Mouse (Mus musculus) forebrain, embryonic 15.5 days (tissue): ENCODE results near the gene Pros1. TPM values are rescaled to one million over a fixed set of nuclear protein-coding genes. Genes with fewer than 3 reads are reported as not detected.

Experiments used
- ATAC-seq: fragments of 200-750 bp; cut with Nextera tagmentation; replicated peaks from 2 replicates; pipeline ENCODE4 v1.8.0; 2017; ENCODE audit warnings: mild to moderate bottlenecking, moderate TSS enrichment, moderate library complexity
- H3K27ac ChIP-seq: fragments of 300-500 bp; sonication (generic); replicated peaks from 2 replicates; pipeline ENCODE4 v1.5.1; 2015; ENCODE audit warnings: mild to moderate bottlenecking, inconsistent platforms
- H3K27me3 ChIP-seq: fragments of 300-500 bp; sonication (generic); 2 replicates; pipeline ENCODE4 v1.6.1; 2015; ENCODE audit warnings: inconsistent platforms
- H3K36me3 ChIP-seq: fragments of 300-500 bp; sonication (generic); 2 replicates; pipeline ENCODE4 v1.6.1; 2015; ENCODE audit warnings: mild to moderate bottlenecking, inconsistent platforms
- H3K4me1 ChIP-seq: fragments of 300-500 bp; sonication (generic); 2 replicates; pipeline ENCODE4 v1.6.1; 2015; ENCODE audit warnings: inconsistent platforms
- H3K4me2 ChIP-seq: fragments of 300-500 bp; sonication (generic); replicated peaks from 2 replicates; pipeline ENCODE4 v1.6.1; 2015; ENCODE audit warnings: mild to moderate bottlenecking, inconsistent platforms
- H3K4me3 ChIP-seq: fragments of 300-500 bp; sonication (generic); 2 replicates; pipeline ENCODE4 v1.5.1; 2015; ENCODE audit warnings: mild to moderate bottlenecking, inconsistent platforms
- H3K9ac ChIP-seq: fragments of 300-500 bp; sonication (generic); replicated peaks from 2 replicates; pipeline ENCODE4 v1.6.1; 2015; ENCODE audit warnings: mild to moderate bottlenecking, inconsistent platforms
- H3K9me3 ChIP-seq: fragments of 300-500 bp; sonication (generic); 2 replicates; pipeline ENCODE4 v1.6.1; 2016; ENCODE audit warnings: inconsistent platforms
- WGBS: fragments of 180-500 bp; shearing (Covaris S2); methylation state at CpG from one replicate; pipeline ENCODE4 v1.1.7; 2015; ENCODE audit warnings: mixed read lengths; 5-methylcytosine and 5-hydroxymethylcytosine counted together
- polyA plus RNA-seq: library from polyadenylated mRNA; unstranded; fragments of >200 nt; fragmentation: Nextera tagmentation; extraction: Ambion mirVana; gene quantifications from 2 replicates; pipeline ENCODE4 v1.2.1, GENCODE M21; 2015

The Pros1 gene
- polyA plus RNA-seq = 7.3 and 8.5 TPM in 2 replicates

GRCm38 (mm10) chr16:62854191-62855068 lies at the start of gene Pros1:
Pros1 (plus strand) TSS chr16:62854307.
- Histone ChIP-seq H3K4me1 (peaks cover 4% of the 10 kb centered on the region; the same call in 1 of the 2 replicates), H3K4me3 (peak within 1 kb of the TSS; percentile 49), H3K27me3 (no peaks in the 10 kb centered on the region), H3K36me3 (no peaks in the 10 kb centered on the region), H3K9ac (peak within 1 kb of the TSS; percentile 60), H3K27ac (no peak within 1 kb of the TSS), H3K4me2 (peak within 1 kb of the TSS; percentile 70), H3K9me3 (no peaks in the 10 kb centered on the region)
- 5% methylated on average over 41 of the region's 42 CpGs for WGBS
- ATAC-seq = peak; percentile 94

- H3K9me3 ChIP-seq = no peaks in the 10 kb centered on the region
- no peak overlapping the region for H3K4me3 ChIP-seq
- H3K27ac ChIP-seq = no peak overlapping the region
- no peaks in the 10 kb centered on the region for H3K27me3 ChIP-seq
- peaks cover 17% of the 10 kb centered on the region for H3K36me3 ChIP-seq
- no peak overlapping the region for H3K4me2 ChIP-seq
- ATAC-seq = no peak
- no peak overlapping the region for H3K9ac ChIP-seq
- 94% methylated on average over 3 of the region's 3 CpGs for WGBS
- no peaks in the 10 kb centered on the region for H3K4me1 ChIP-seq
These were observed 49.5 kb upstream of the Pros1 start for GRCm38 (mm10) chr16:62804621-62805020.

GRCm38 (mm10) chr16:62807249-62807979 lies 46.7 kb upstream of the Pros1 start:
- no peak for ATAC-seq
- WGBS = 55% methylated on average over 8 of the region's 8 CpGs
- Histone ChIP-seq H3K36me3 (peaks cover 12% of the 10 kb centered on the region), H3K9ac (no peak overlapping the region), H3K4me3 (no peak overlapping the region), H3K4me1 (no peaks in the 10 kb centered on the region), H3K9me3 (no peaks in the 10 kb centered on the region), H3K27ac (no peak overlapping the region), H3K4me2 (no peak overlapping the region), H3K27me3 (no peaks in the 10 kb centered on the region)

- 91% methylated on average over 4 of the region's 4 CpGs for WGBS
- Histone ChIP-seq H3K27ac (no peak overlapping the region), H3K4me1 (no peaks in the 10 kb centered on the region), H3K4me2 (no peak overlapping the region), H3K9ac (no peak overlapping the region), H3K4me3 (no peak overlapping the region), H3K9me3 (no peaks in the 10 kb centered on the region), H3K36me3 (no peaks in the 10 kb centered on the region), H3K27me3 (no peaks in the 10 kb centered on the region)
- ATAC-seq = no peak
These were observed 43.3 kb upstream of the Pros1 start for GRCm38 (mm10) chr16:62810855-62811254.

GRCm38 (mm10) chr16:62813790-62814189 lies 40.3 kb upstream of the Pros1 start:
- Histone ChIP-seq H3K27me3 (no peaks in the 10 kb centered on the region), H3K9me3 (no peaks in the 10 kb centered on the region), H3K9ac (no peak overlapping the region), H3K27ac (no peak overlapping the region), H3K4me1 (no peaks in the 10 kb centered on the region), H3K4me3 (no peak overlapping the region), H3K36me3 (no peaks in the 10 kb centered on the region), H3K4me2 (no peak overlapping the region)
- ATAC-seq = no peak
- 72% methylated on average over 5 of the region's 5 CpGs for WGBS

- WGBS = 95% methylated on average over 5 of the region's 5 CpGs
- no peaks in the 10 kb centered on the region for H3K9me3 ChIP-seq
These were observed 39.6 kb upstream of the Pros1 start, which contains the start of gene Stx19 for GRCm38 (mm10) chr16:62814491-62814890. Stx19 (plus strand) TSS chr16:62814676.

GRCm38 (mm10) chr16:62822472-62822871 lies 31.6 kb upstream of the Pros1 start:
- H3K27ac ChIP-seq = no peak overlapping the region
- no peaks in the 10 kb centered on the region for H3K27me3 ChIP-seq
- no peaks in the 10 kb centered on the region for H3K36me3 ChIP-seq
- H3K4me2 ChIP-seq = no peak overlapping the region
- no peak overlapping the region for H3K4me3 ChIP-seq
- no peaks in the 10 kb centered on the region for H3K9me3 ChIP-seq
- H3K4me1 ChIP-seq = no peaks in the 10 kb centered on the region
- H3K9ac ChIP-seq = no peak overlapping the region
- 97% methylated on average over 6 of the region's 6 CpGs for WGBS
- no peak for ATAC-seq

More at GRCm38 (mm10) chr16:62814491-62814890, 39.6 kb upstream of the Pros1 start, which contains the start of gene Stx19:
- Histone ChIP-seq H3K4me1 (no peaks in the 10 kb centered on the region), H3K36me3 (no peaks in the 10 kb centered on the region), H3K27me3 (no peaks in the 10 kb centered on the region), H3K4me3 (no peak within 1 kb of the TSS), H3K4me2 (no peak within 1 kb of the TSS), H3K27ac (no peak within 1 kb of the TSS), H3K9ac (no peak within 1 kb of the TSS)
- ATAC-seq = no peak

GRCm38 (mm10) chr16:62826156-62827001 lies 27.7 kb upstream of the Pros1 start:
- 77% methylated on average over 12 of the region's 12 CpGs for WGBS
- Histone ChIP-seq H3K4me2 (no peak overlapping the region), H3K36me3 (no peaks in the 10 kb centered on the region), H3K27me3 (no peaks in the 10 kb centered on the region), H3K4me1 (no peaks in the 10 kb centered on the region), H3K9me3 (no peaks in the 10 kb centered on the region), H3K4me3 (no peak overlapping the region), H3K9ac (no peak overlapping the region), H3K27ac (no peak overlapping the region)
- ATAC-seq = peak; percentile 38; the same call in 1 of the 2 replicates

GRCm38 (mm10) chr16:62832027-62832426 lies 22.1 kb upstream of the Pros1 start:
- H3K9ac ChIP-seq = no peak overlapping the region
- 90% methylated on average over 2 of the region's 2 CpGs for WGBS
- no peak overlapping the region for H3K4me2 ChIP-seq
- ATAC-seq = no peak
- no peak overlapping the region for H3K27ac ChIP-seq
- no peaks in the 10 kb centered on the region for H3K36me3 ChIP-seq
- no peak overlapping the region for H3K4me3 ChIP-seq
- H3K27me3 ChIP-seq = no peaks in the 10 kb centered on the region
- no peaks in the 10 kb centered on the region for H3K9me3 ChIP-seq
- H3K4me1 ChIP-seq = no peaks in the 10 kb centered on the region

- Histone ChIP-seq H3K4me2 (no peak overlapping the region), H3K36me3 (no peaks in the 10 kb centered on the region), H3K27ac (no peak overlapping the region), H3K9ac (no peak overlapping the region), H3K27me3 (no peaks in the 10 kb centered on the region), H3K4me3 (no peak overlapping the region), H3K9me3 (no peaks in the 10 kb centered on the region), H3K4me1 (no peaks in the 10 kb centered on the region)
- peak; percentile 41; the same call in 1 of the 2 replicates for ATAC-seq
- 11% methylated on average over 4 of the region's 4 CpGs for WGBS
These were observed 21.6 kb upstream of the Pros1 start for GRCm38 (mm10) chr16:62832481-62832880.

- no peak overlapping the region for H3K27ac ChIP-seq
- WGBS = 63% methylated on average over 3 of the region's 3 CpGs
- H3K4me3 ChIP-seq = no peak overlapping the region
- ATAC-seq = no peak
- no peak overlapping the region for H3K4me2 ChIP-seq
- no peak overlapping the region for H3K9ac ChIP-seq
- H3K9me3 ChIP-seq = no peaks in the 10 kb centered on the region
- H3K4me1 ChIP-seq = no peaks in the 10 kb centered on the region
- H3K27me3 ChIP-seq = no peaks in the 10 kb centered on the region
- H3K36me3 ChIP-seq = no peaks in the 10 kb centered on the region
These were observed 19.9 kb upstream of the Pros1 start for GRCm38 (mm10) chr16:62834016-62834735.
